Mouse (Mus musculus): ENCODE results near the gene Il20rb. TPM values are rescaled to one million over a fixed set of nuclear protein-coding genes. Genes with fewer than 3 reads are reported as not detected.

Il20rb gene
- polyA plus RNA-seq, 1 experiment from 2014 or later: 0.29 TPM

GRCm38 (mm10) chr9:100453944-100454663 lies 32.5 kb downstream of the Il20rb start:
- 11% methylated on average over 24 of the region's 25 CpGs for WGBS
- Histone ChIP-seq H3K27me3 (ENCODE audit: control insufficient read depth, insufficient read depth, low read length) (no peaks in the 10 kb centered on the region), H3K36me3 (replicated peaks; ENCODE audit: control insufficient read depth, insufficient read depth) (no peaks in the 10 kb centered on the region), H3K4me3 (replicated peaks; ENCODE audit: low read length) (peak overlapping the region; percentile 28), H3K9me3 (ENCODE audit: control insufficient read depth, low read length) (no peaks in the 10 kb centered on the region), H3K4me2 (replicated peaks) (peak overlapping the region; percentile 66), H3K27ac (no peak overlapping the region), H3K9ac (peak overlapping the region; percentile 36), H3K4me1 (replicated peaks; ENCODE audit: control insufficient read depth, insufficient read depth, low read length) (peaks cover 9% of the 10 kb centered on the region; the same call in 1 of the 2 replicates)
- DNase-seq (ENCODE audit: low spot score) (peak; percentile 95), ATAC-seq (ENCODE audit: low FRiP score) (0 out of 2 replicates have a peak, but pooled peaks have one; percentile 37)

DNA sequence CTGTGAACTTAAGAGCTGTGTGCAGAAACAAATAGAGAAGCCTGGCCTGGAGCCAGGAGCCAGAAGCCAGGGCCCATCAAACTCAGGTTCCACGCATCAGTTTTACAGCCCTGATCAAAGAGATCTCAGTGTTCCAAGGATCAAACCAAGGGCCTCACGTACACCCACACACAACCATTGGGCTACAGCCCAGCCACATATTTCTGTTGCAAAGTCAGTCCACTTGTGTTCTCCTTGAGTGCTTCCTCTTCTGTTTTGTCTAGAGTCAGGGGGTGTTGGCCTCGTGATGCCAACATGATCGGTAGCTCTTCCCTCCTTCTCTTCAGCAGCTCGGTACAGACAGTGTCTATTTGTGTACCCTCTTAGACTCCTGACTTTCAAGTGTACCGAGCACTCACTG lies 34.2 kb downstream of the Il20rb start:
- DNase-seq (ENCODE audit: low spot score): no peak
- Histone ChIP-seq H3K9ac (no peak overlapping the region), H3K27me3 (ENCODE audit: control insufficient read depth, insufficient read depth, low read length) (no peaks in the 10 kb centered on the region), H3K4me3 (replicated peaks; ENCODE audit: low read length) (no peak overlapping the region), H3K9me3 (ENCODE audit: control insufficient read depth, low read length) (no peaks in the 10 kb centered on the region), H3K36me3 (replicated peaks; ENCODE audit: control insufficient read depth, insufficient read depth) (no peaks in the 10 kb centered on the region), H3K27ac (no peak overlapping the region), H3K4me1 (replicated peaks; ENCODE audit: control insufficient read depth, insufficient read depth, low read length) (peaks cover 9% of the 10 kb centered on the region; the same call in 1 of the 2 replicates), H3K4me2 (replicated peaks) (no peak overlapping the region)
- WGBS: 71% methylated on average over 6 of the region's 6 CpGs
- no peak for ATAC-seq (ENCODE audit: low FRiP score)

GRCm38 (mm10) chr9:100446059-100446686 lies 40.4 kb downstream of the Il20rb start:
- ATAC-seq (ENCODE audit: low FRiP score) (peak; percentile 87), DNase-seq (ENCODE audit: low spot score) (peak; percentile 95)
- no peaks in the 10 kb centered on the region for H3K36me3 ChIP-seq (replicated peaks; ENCODE audit: control insufficient read depth, insufficient read depth)
- H3K4me1 ChIP-seq (replicated peaks; ENCODE audit: control insufficient read depth, insufficient read depth, low read length): 0 out of 2 replicates have a peak, but pooled peaks cover 5% of the 10 kb centered on the region
- peak overlapping the region; percentile 47 for H3K4me3 ChIP-seq (replicated peaks; ENCODE audit: low read length)
- H3K4me2 ChIP-seq (replicated peaks): peak overlapping the region; percentile 75
- under 1% methylated on average over 32 of the region's 32 CpGs for WGBS
- H3K27me3 ChIP-seq (ENCODE audit: control insufficient read depth, insufficient read depth, low read length): no peaks in the 10 kb centered on the region
- peak overlapping the region; percentile 81 for H3K27ac ChIP-seq
- H3K9me3 ChIP-seq (ENCODE audit: control insufficient read depth, low read length): no peaks in the 10 kb centered on the region
- H3K9ac ChIP-seq: peak overlapping the region; percentile 59

- ATAC-seq (ENCODE audit: low FRiP score) (peak; percentile 73), DNase-seq (ENCODE audit: low spot score) (peak; percentile 65)
- Histone ChIP-seq H3K36me3 (replicated peaks; ENCODE audit: control insufficient read depth, insufficient read depth) (no peaks in the 10 kb centered on the region), H3K27me3 (ENCODE audit: control insufficient read depth, insufficient read depth, low read length) (no peaks in the 10 kb centered on the region), H3K4me1 (replicated peaks; ENCODE audit: control insufficient read depth, insufficient read depth, low read length) (peaks cover 12% of the 10 kb centered on the region; the same call in 1 of the 2 replicates), H3K27ac (peak overlapping the region; percentile 78), H3K4me3 (replicated peaks; ENCODE audit: low read length) (no peak overlapping the region), H3K9me3 (ENCODE audit: control insufficient read depth, low read length) (no peaks in the 10 kb centered on the region), H3K9ac (0 out of 2 replicates have a peak overlapping the region, but pooled peaks have one; percentile 9), H3K4me2 (replicated peaks) (peak overlapping the region; percentile 13)
- 50% methylated on average over 9 of the region's 9 CpGs for WGBS
Observed at GRCm38 (mm10) chr9:100440111-100440790, 46.3 kb downstream of the Il20rb start.

DNA sequence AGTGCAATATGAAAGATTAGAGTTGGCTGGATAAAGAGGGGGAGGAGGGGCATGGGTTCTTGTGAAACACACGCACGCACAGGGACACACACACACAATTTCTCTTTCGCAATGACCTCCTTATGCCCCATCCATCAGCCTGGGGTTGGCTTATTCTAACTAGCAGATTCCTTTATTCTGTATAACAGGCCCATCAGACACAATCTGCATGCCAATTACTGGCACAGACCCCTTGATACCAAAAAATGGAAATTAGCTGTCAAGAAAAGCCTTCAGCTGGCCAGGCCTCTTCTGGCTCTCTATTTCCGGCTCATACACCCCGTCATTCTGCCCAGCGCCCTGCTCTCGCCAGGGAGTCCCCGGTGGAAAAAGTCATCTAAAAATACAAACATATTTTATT lies 47.1 kb downstream of the Il20rb start:
- Histone ChIP-seq H3K27ac (peak overlapping the region; percentile 78), H3K36me3 (replicated peaks; ENCODE audit: control insufficient read depth, insufficient read depth) (no peaks in the 10 kb centered on the region), H3K4me1 (replicated peaks; ENCODE audit: control insufficient read depth, insufficient read depth, low read length) (peaks cover 12% of the 10 kb centered on the region; the same call in 1 of the 2 replicates), H3K4me3 (replicated peaks; ENCODE audit: low read length) (no peak overlapping the region), H3K4me2 (replicated peaks) (peak overlapping the region; percentile 13), H3K9me3 (ENCODE audit: control insufficient read depth, low read length) (no peaks in the 10 kb centered on the region), H3K27me3 (ENCODE audit: control insufficient read depth, insufficient read depth, low read length) (no peaks in the 10 kb centered on the region), H3K9ac (0 out of 2 replicates have a peak overlapping the region, but pooled peaks have one; percentile 9)
- 14% methylated on average over 8 of the region's 8 CpGs for WGBS
- DNase-seq (ENCODE audit: low spot score) (peak; percentile 55), ATAC-seq (ENCODE audit: low FRiP score) (peak; percentile 83; the same call in 1 of the 2 replicates)

- no peak for DNase-seq (ENCODE audit: low spot score)
Observed at GRCm38 (mm10) chr9:100438994-100439393, 47.6 kb downstream of the Il20rb start.

DNA sequence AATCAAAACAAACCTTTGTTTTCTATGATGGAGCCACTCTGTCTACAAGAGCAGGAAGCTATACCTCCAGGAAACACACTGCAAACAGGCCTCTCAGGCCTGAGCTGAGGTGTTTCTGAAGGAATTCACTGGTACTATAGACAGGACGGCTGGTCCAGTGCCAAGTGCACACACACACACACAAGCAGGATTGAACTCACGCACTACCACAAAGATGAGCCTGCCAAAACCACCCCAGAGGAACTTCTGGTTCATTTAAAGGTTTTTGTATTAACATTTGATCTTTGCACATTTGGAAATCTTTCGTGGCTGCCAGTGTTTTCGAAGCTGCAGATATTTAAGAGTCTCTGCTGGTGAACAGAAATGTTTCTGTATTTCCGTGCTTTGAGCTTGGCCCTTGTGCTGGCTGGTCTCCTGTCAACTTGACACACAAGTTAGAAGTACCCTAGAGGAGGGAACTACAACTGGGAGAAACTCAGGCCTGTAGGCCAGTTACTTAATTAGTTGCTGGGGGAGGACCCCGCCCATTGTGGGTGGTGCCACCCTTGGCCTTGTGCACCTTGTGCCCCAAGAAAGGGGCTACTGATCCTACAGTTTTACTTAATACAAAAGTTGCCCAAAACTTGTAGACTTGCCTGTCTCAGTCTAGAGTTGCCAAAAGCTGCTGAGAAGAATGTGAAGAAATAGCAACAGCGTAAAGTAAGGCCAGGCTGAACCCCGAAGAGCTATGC lies 49.6 kb downstream of the Il20rb start:
- H3K4me2 ChIP-seq (replicated peaks): no peak overlapping the region
- ATAC-seq (ENCODE audit: low FRiP score) (no peak), DNase-seq (ENCODE audit: low spot score) (no peak)
- H3K4me3 ChIP-seq (replicated peaks; ENCODE audit: low read length): no peak overlapping the region
- WGBS: 79% methylated on average over 8 of the region's 8 CpGs
- no peaks in the 10 kb centered on the region for H3K36me3 ChIP-seq (replicated peaks; ENCODE audit: control insufficient read depth, insufficient read depth)
- no peak overlapping the region for H3K27ac ChIP-seq
- peaks cover 12% of the 10 kb centered on the region; the same call in 1 of the 2 replicates for H3K4me1 ChIP-seq (replicated peaks; ENCODE audit: control insufficient read depth, insufficient read depth, low read length)
- H3K27me3 ChIP-seq (ENCODE audit: control insufficient read depth, insufficient read depth, low read length): no peaks in the 10 kb centered on the region
- H3K9ac ChIP-seq: no peak overlapping the region
- no peaks in the 10 kb centered on the region for H3K9me3 ChIP-seq (ENCODE audit: control insufficient read depth, low read length)

More at GRCm38 (mm10) chr9:100438994-100439393, 47.6 kb downstream of the Il20rb start:
- no peaks in the 10 kb centered on the region for H3K9me3 ChIP-seq (ENCODE audit: control insufficient read depth, low read length)
- no peak overlapping the region for H3K4me3 ChIP-seq (replicated peaks; ENCODE audit: low read length)
- H3K9ac ChIP-seq: 0 out of 2 replicates have a peak overlapping the region, but pooled peaks have one; percentile 8
- peak overlapping the region; percentile 78 for H3K27ac ChIP-seq
- 0 out of 2 replicates have a peak, but pooled peaks have one; percentile 15 for ATAC-seq (ENCODE audit: low FRiP score)
- H3K4me1 ChIP-seq (replicated peaks; ENCODE audit: control insufficient read depth, insufficient read depth, low read length): peaks cover 12% of the 10 kb centered on the region; the same call in 1 of the 2 replicates
- WGBS: 39% methylated on average over 10 of the region's 10 CpGs
- H3K27me3 ChIP-seq (ENCODE audit: control insufficient read depth, insufficient read depth, low read length): no peaks in the 10 kb centered on the region
- H3K36me3 ChIP-seq (replicated peaks; ENCODE audit: control insufficient read depth, insufficient read depth): no peaks in the 10 kb centered on the region
- no peak overlapping the region for H3K4me2 ChIP-seq (replicated peaks)

- Histone ChIP-seq H3K27ac (no peak overlapping the region), H3K9me3 (ENCODE audit: control insufficient read depth, low read length) (no peaks in the 10 kb centered on the region), H3K4me2 (replicated peaks) (no peak overlapping the region), H3K4me1 (replicated peaks; ENCODE audit: control insufficient read depth, insufficient read depth, low read length) (no peaks in the 10 kb centered on the region), H3K27me3 (ENCODE audit: control insufficient read depth, insufficient read depth, low read length) (no peaks in the 10 kb centered on the region), H3K9ac (no peak overlapping the region), H3K36me3 (replicated peaks; ENCODE audit: control insufficient read depth, insufficient read depth) (no peaks in the 10 kb centered on the region), H3K4me3 (replicated peaks; ENCODE audit: low read length) (no peak overlapping the region)
- DNase-seq (ENCODE audit: low spot score): no peak
- 67% methylated on average over 2 of the region's 2 CpGs for WGBS
- ATAC-seq (ENCODE audit: low FRiP score): no peak
Observed at GRCm38 (mm10) chr9:100431355-100431754, 55.2 kb downstream of the Il20rb start.
